24 mouse cellular contexts compared by ENCODE assay signal in the genomic region with DNA sequence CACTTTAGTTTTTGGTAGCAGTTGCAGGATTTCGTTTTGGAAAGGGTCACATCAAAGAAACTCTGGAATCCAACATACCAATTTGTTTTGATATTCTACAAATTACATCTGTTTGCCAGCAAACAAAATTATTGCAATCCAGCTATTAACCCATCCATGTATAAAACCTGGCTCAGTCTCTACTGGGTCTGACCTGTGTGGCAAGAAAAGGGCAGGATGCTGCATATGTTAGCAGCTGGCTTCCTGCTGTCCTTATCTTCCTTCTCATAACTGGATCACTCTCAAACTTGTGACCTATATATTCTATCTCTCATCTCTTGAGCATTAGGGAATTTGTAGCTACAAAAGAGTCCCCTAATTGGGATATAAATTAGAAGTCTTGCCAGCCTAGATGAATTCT.
DNase-seq lines count a peak whose midpoint lies in the region; ATAC-seq and TF ChIP-seq lines count a peak whose summit lies in the region.
"Had no signal": no experiment of that assay in that cellular context is flagged by ENCODE, and none has a peak within 500 bp of the region (broad histone marks: within the 10 kb centered on the region; RNA-seq: fewer than 3 reads in every experiment).

No protein-coding gene starts in this region.

- TF ChIP-seq POLR2A in lung, adult 2 months (IDR thresholded peaks at IDR 0.05; ENCODE audit: borderline replicate concordance, extremely low read depth, low read depth, low read length), result no peak

- H3K27me3 ChIP-seq in lung, embryonic 15.5 days, result no peaks in the 10 kb centered on the region
- H3K27me3 ChIP-seq in lung, postnatal 0 days (replicated peaks; ENCODE audit: insufficient read depth, low read length), result no peaks in the 10 kb centered on the region
- H3K27me3 ChIP-seq: CH12.LX; embryonic facial prominence, embryonic 12.5 days; forebrain, embryonic 13.5 days; forebrain, embryonic 15.5 days; Patski had no signal

- H3K4me3 ChIP-seq in lung, embryonic 15.5 days, result no peak overlapping the region
- H3K4me3 ChIP-seq in lung, postnatal 0 days (ENCODE audit: low read depth, low read length), result no peak overlapping the region
- H3K4me3 ChIP-seq in lung, adult 2 months (replicated peaks; ENCODE audit: extremely low read depth, low read depth, low read length), result no peak overlapping the region
- H3K4me3 ChIP-seq: embryonic facial prominence, embryonic 10.5 days; embryonic facial prominence, embryonic 12.5 days; forebrain, embryonic 13.5 days; forebrain, embryonic 15.5 days had no signal

- WGBS in lung, embryonic 15.5 days, result 10% methylated on average over 1 of the region's 1 CpGs
- WGBS in lung, postnatal 0 days, result 18% methylated on average over 1 of the region's 1 CpGs
- WGBS in lung, adult 2 months, result 24% methylated on average over 1 of the region's 1 CpGs

- peak; percentile 55; the same call in 1 of the 2 replicates for ATAC-seq in lung, embryonic 15.5 days (ENCODE audit: borderline replicate concordance, extremely low read depth, low FRiP score, low TSS enrichment)
- ATAC-seq in lung, postnatal 0 days, result no peak
- ATAC-seq: activated CD4-positive, CD25-positive, alpha-beta regulatory T cell, adult 4 months; CD4-positive, CD25-positive, alpha-beta regulatory T cell, adult 4 months; Patski had no signal

- no peak for DNase-seq in lung, postnatal 36 days
- DNase-seq in lung, postnatal 0 days (ENCODE audit: low spot score), result peak; percentile 5
- DNase-seq in lung, adult 2 months, result no peak
- DNase-seq in retina, embryonic 14.5 days (ENCODE audit: low spot score), result peak; percentile 4
- DNase-seq in retina, postnatal 1 day, result no peak
- DNase-seq in ovary, postnatal 36 days (ENCODE audit: low spot score), result no peak
- DNase-seq: adrenal gland, adult 8-10 months; adrenal gland, postnatal 14 days; adrenal gland, postnatal 36 days; B cell, adult 2 months; cerebellum, adult 11-12 months; cerebellum, adult 2 months; cerebellum, adult 9-10 months; cerebellum, postnatal 10 days; cerebellum, postnatal 25 days had no signal

- no peak for TF ChIP-seq CTCF in lung, postnatal 0 days (IDR thresholded peaks at IDR 0.05)
- no peak for TF ChIP-seq CTCF in lung, adult 2 months (IDR thresholded peaks at IDR 0.05; ENCODE audit: insufficient read depth, low read length)

- TF ChIP-seq EP300 in lung, postnatal 0 days (IDR thresholded peaks at IDR 0.05), result no peak

- no peaks in the 10 kb centered on the region for H3K4me1 ChIP-seq in lung, embryonic 15.5 days
- no peaks in the 10 kb centered on the region for H3K4me1 ChIP-seq in lung, postnatal 0 days (ENCODE audit: insufficient read depth, low read depth, low read length)
- H3K4me1 ChIP-seq in lung, adult 2 months (ENCODE audit: control insufficient read depth, insufficient read depth, low read length), result no peaks in the 10 kb centered on the region
- H3K4me1 ChIP-seq: embryonic facial prominence, embryonic 10.5 days; embryonic facial prominence, embryonic 12.5 days; forebrain, embryonic 13.5 days; forebrain, embryonic 15.5 days had no signal

- no peak overlapping the region for H3K4me2 ChIP-seq in lung, embryonic 15.5 days
- no peak overlapping the region for H3K4me2 ChIP-seq in lung, postnatal 0 days (replicated peaks; ENCODE audit: low read depth, low read length)
- H3K4me2 ChIP-seq: embryonic facial prominence, embryonic 12.5 days; forebrain, embryonic 13.5 days; forebrain, embryonic 15.5 days had no signal

- no peaks in the 10 kb centered on the region for H3K36me3 ChIP-seq in lung, embryonic 15.5 days
- no peaks in the 10 kb centered on the region for H3K36me3 ChIP-seq in lung, postnatal 0 days (ENCODE audit: insufficient read depth, low read length)
- H3K36me3 ChIP-seq: embryonic facial prominence, embryonic 10.5 days; embryonic facial prominence, embryonic 12.5 days; forebrain, embryonic 15.5 days had no signal

- H3K27ac ChIP-seq in lung, embryonic 15.5 days, result no peak overlapping the region
- no peak overlapping the region for H3K27ac ChIP-seq in lung, postnatal 0 days (ENCODE audit: low read length)
- H3K27ac ChIP-seq: embryonic facial prominence, embryonic 10.5 days; embryonic facial prominence, embryonic 12.5 days; forebrain, embryonic 13.5 days; forebrain, embryonic 15.5 days had no signal

- no peaks in the 10 kb centered on the region for H3K9me3 ChIP-seq in lung, embryonic 15.5 days
- no peaks in the 10 kb centered on the region for H3K9me3 ChIP-seq in lung, postnatal 0 days (ENCODE audit: low read length)
- H3K9me3 ChIP-seq: embryonic facial prominence, embryonic 10.5 days; embryonic facial prominence, embryonic 12.5 days; forebrain, embryonic 13.5 days; forebrain, embryonic 15.5 days had no signal

- no peak overlapping the region for H3K9ac ChIP-seq in lung, embryonic 15.5 days
- H3K9ac ChIP-seq in lung, postnatal 0 days (replicated peaks; ENCODE audit: low read depth), result no peak overlapping the region
- H3K9ac ChIP-seq: embryonic facial prominence, embryonic 12.5 days; forebrain, embryonic 13.5 days; forebrain, embryonic 15.5 days had no signal

Comparison
In these comparisons a context has a peak if more than half of its experiments do, and no peak if none do; other contexts are left out.
1. DNase-seq: peak in lung, postnatal 0 days (single experiment) and retina, embryonic 14.5 days (single experiment); none in lung, postnatal 36 days (single experiment), lung, adult 2 months (single experiment), retina, postnatal 1 day (single experiment) and ovary, postnatal 36 days (single experiment).